ENCODE assay signal across 17 mouse cellular contexts in the genomic region with DNA sequence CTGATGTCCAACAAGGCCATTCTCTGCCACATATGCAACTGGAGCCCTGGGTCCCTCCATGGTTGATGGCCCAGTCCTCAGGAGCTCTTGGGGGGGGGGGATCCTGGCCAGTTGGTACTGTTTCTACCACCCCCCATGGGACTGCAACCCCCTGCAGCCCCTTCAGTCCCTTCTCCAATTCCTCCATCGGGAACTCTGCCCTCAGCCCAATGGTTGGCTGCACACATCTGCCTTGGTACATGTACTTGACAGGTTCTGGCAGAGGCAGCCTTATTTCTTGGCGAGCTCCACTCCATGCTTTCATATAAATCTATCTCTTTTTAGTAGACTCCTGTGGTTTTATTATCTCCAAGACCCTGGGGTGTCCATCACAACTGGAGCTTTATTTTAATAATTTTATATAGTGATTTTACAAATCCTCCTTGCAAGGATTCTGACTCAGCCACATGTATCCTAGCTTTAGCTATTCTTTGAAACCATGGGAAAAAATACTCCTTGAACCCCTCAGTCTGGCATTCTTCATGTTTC.
"Had no signal": no experiment of that assay in that cellular context is flagged by ENCODE, and none has a peak within 500 bp of the region (broad histone marks: within the 10 kb centered on the region; RNA-seq: fewer than 3 reads in every experiment).

No protein-coding gene starts in this region.

- H3K27ac ChIP-seq: kidney, embryonic 15.5 days; limb, embryonic 10.5 days; limb, embryonic 13.5 days; liver, embryonic 12.5 days; liver, embryonic 15.5 days; macrophage had no signal

- H3K9me3 ChIP-seq: kidney, embryonic 15.5 days; limb, embryonic 10.5 days; limb, embryonic 13.5 days; liver, embryonic 12.5 days; liver, embryonic 15.5 days had no signal

- H3K4me3 ChIP-seq: kidney, embryonic 15.5 days; limb, embryonic 10.5 days; limb, embryonic 13.5 days; liver, embryonic 12.5 days; liver, embryonic 15.5 days; megakaryocyte, embryonic 14.5 days had no signal

- DNase-seq: kidney, adult 11 months; kidney, adult 8-10 months; kidney, postnatal 10 days; kidney, postnatal 36 days; layer of hippocampus, postnatal 36 days; liver; lung, adult 18-20 months; lung, postnatal 14 days; midbrain, embryonic 14.5 days; thymus, postnatal 25 days had no signal

- H3K4me1 ChIP-seq: kidney, embryonic 15.5 days; limb, embryonic 10.5 days; limb, embryonic 13.5 days; megakaryocyte, embryonic 14.5 days had no signal

- H3K27me3 ChIP-seq: kidney, embryonic 15.5 days; limb, embryonic 13.5 days; liver, embryonic 12.5 days; liver, embryonic 15.5 days; megakaryocyte, embryonic 14.5 days had no signal

- H3K36me3 ChIP-seq: kidney, embryonic 15.5 days; limb, embryonic 10.5 days; limb, embryonic 13.5 days; liver, embryonic 12.5 days; liver, embryonic 15.5 days had no signal
